Mouse (Mus musculus) stomach, embryonic 14.5 days (tissue): ENCODE data around the gene Hapln3. TPM values are rescaled to one million over a fixed set of nuclear protein-coding genes. Genes with fewer than 3 reads are reported as not detected.

Experiments
- polyA plus RNA-seq: library from polyadenylated mRNA; unstranded; fragments of >200 nt; fragmentation: Nextera tagmentation; extraction: Ambion mirVana; gene quantifications from 2 replicates; pipeline ENCODE4 v1.2.1, GENCODE M21; 2014

Gene Hapln3
- polyA plus RNA-seq, 1 experiment from 2014 or later = 4.2 TPM

Other genes starting within 250 kb of the Hapln3 start
- 32.6 and 34.9 TPM in 2 replicates for gene Aen, start 235.2 kb downstream of the Hapln3 start, polyA plus RNA-seq
- gene Isg20, start 217.6 kb downstream of the Hapln3 start, polyA plus RNA-seq = 16.0 and 18.3 TPM in 2 replicates
- 0.36 and 1.1 TPM in 2 replicates for gene Acan, start 77.5 kb downstream of the Hapln3 start, polyA plus RNA-seq
- 273 and 292 TPM in 2 replicates for gene Mfge8, start 18.0 kb upstream of the Hapln3 start, polyA plus RNA-seq
- gene Abhd2, start 142.2 kb upstream of the Hapln3 start, polyA plus RNA-seq = 15.0 and 16.7 TPM in 2 replicates